Mouse (Mus musculus): Measurements from ENCODE around the gene Tmem231. TPM values are rescaled to one million over a fixed set of nuclear protein-coding genes. Genes with fewer than 3 reads are reported as not detected.
"Not testable (repeated sequence)": the region's sequence is repeated elsewhere in the genome, so short reads cannot be mapped to it uniquely, and the experiment has no call there.

Tmem231 gene
- polyA plus RNA-seq, 1 experiment from 2014 or later, result 19.6 TPM

GRCm38 (mm10) chr8:111939516-111940142 is 5.9 kb upstream of the Tmem231 start:
- WGBS, result 4% methylated on average over 10 of the region's 10 CpGs
- Histone ChIP-seq H3K36me3 (ENCODE audit: control insufficient read depth, insufficient read depth, low read length) (peaks cover 7% of the 10 kb centered on the region), H3K9ac (ENCODE audit: low read length) (peak overlapping the region; percentile 58), H3K9me3 (ENCODE audit: control insufficient read depth, low read length) (peaks cover 2% of the 10 kb centered on the region; the same call in 1 of the 2 replicates), H3K27me3 (ENCODE audit: control insufficient read depth, insufficient read depth, low read depth, low read length) (no peaks in the 10 kb centered on the region), H3K4me2 (ENCODE audit: low read depth, low read length) (peak overlapping the region; percentile 89), H3K4me1 (replicated peaks; ENCODE audit: control insufficient read depth, insufficient read depth, low read length) (peaks cover 14% of the 10 kb centered on the region), H3K4me3 (ENCODE audit: low read length) (peak overlapping the region; percentile 64), H3K27ac (ENCODE audit: low read length) (peak overlapping the region; percentile 75)
- ATAC-seq (ENCODE audit: low read depth), result peak; percentile 60

GRCm38 (mm10) chr8:111938076-111938985 is 4.7 kb upstream of the Tmem231 start:
- H3K9ac ChIP-seq (ENCODE audit: low read length); H3K9me3 ChIP-seq (ENCODE audit: control insufficient read depth, low read length); H3K27me3 ChIP-seq (ENCODE audit: control insufficient read depth, insufficient read depth, low read depth, low read length); H3K4me3 ChIP-seq (ENCODE audit: low read length); H3K27ac ChIP-seq (ENCODE audit: low read length); ATAC-seq (ENCODE audit: low read depth); H3K36me3 ChIP-seq (ENCODE audit: control insufficient read depth, insufficient read depth, low read length); H3K4me2 ChIP-seq (ENCODE audit: low read depth, low read length): not testable (repeated sequence)
- 87% methylated on average over 8 of the region's 9 CpGs for WGBS
- peaks cover 14% of the 10 kb centered on the region for H3K4me1 ChIP-seq (replicated peaks; ENCODE audit: control insufficient read depth, insufficient read depth, low read length)

DNA sequence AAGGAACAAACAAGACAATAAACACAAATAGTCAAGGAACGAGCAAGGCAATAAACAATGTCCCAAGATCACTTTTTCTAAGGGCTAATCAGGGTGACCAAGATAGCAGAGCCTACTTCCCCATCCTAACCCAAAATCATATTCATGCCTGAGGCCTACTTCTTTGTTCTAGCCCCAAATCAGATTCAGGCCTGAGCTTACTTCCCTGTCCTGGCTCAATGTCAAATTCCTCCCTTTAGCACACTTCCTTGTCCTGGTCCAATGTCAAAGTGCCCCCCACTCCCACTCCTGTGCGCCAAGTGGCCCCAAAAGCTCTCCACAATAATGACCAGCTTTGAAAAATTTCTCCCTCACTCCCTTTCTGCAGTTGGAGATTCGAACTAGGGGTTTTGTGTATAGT is 3.5 kb upstream of the Tmem231 start:
- H3K27ac ChIP-seq (ENCODE audit: low read length), result no peak overlapping the region
- H3K9ac ChIP-seq (ENCODE audit: low read length), result no peak overlapping the region
- no peak for ATAC-seq (ENCODE audit: low read depth)
- peaks cover 23% of the 10 kb centered on the region for H3K4me1 ChIP-seq (replicated peaks; ENCODE audit: control insufficient read depth, insufficient read depth, low read length)
- peaks cover 2% of the 10 kb centered on the region; the same call in 1 of the 2 replicates for H3K9me3 ChIP-seq (ENCODE audit: control insufficient read depth, low read length)
- 56% methylated on average over 3 of the region's 3 CpGs for WGBS
- no peaks in the 10 kb centered on the region for H3K27me3 ChIP-seq (ENCODE audit: control insufficient read depth, insufficient read depth, low read depth, low read length)
- no peak overlapping the region for H3K4me2 ChIP-seq (ENCODE audit: low read depth, low read length)
- no peak overlapping the region for H3K4me3 ChIP-seq (ENCODE audit: low read length)
- H3K36me3 ChIP-seq (ENCODE audit: control insufficient read depth, insufficient read depth, low read length), result no peaks in the 10 kb centered on the region

DNA sequence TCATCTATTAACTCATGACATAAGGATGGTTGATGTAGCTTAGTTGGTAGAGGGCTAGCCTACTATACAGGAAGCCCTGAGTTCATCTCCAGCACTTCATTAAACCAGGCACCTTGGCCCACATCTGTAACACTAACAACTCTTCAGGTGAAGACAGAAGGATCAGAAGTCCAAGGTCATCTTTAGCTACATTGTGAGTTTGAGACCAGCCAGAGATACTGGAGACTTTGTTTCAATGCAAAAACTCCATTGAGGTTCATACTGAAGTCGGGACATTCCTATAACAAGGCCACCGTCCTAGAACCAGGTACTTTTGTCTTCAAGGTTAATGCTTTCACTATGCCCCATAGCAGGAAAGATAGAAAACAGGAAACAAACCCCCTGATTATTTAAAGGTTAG is 520 bp upstream of the Tmem231 start:
- Histone ChIP-seq H3K4me3 (ENCODE audit: low read length) (no peak overlapping the region), H3K9me3 (ENCODE audit: control insufficient read depth, low read length) (peaks cover 2% of the 10 kb centered on the region; the same call in 1 of the 2 replicates), H3K27ac (ENCODE audit: low read length) (no peak overlapping the region), H3K4me2 (ENCODE audit: low read depth, low read length) (no peak overlapping the region), H3K36me3 (ENCODE audit: control insufficient read depth, insufficient read depth, low read length) (no peaks in the 10 kb centered on the region), H3K9ac (ENCODE audit: low read length) (no peak overlapping the region), H3K4me1 (replicated peaks; ENCODE audit: control insufficient read depth, insufficient read depth, low read length) (peaks cover 13% of the 10 kb centered on the region; the same call in 1 of the 2 replicates), H3K27me3 (ENCODE audit: control insufficient read depth, insufficient read depth, low read depth, low read length) (no peaks in the 10 kb centered on the region)
- no peak for ATAC-seq (ENCODE audit: low read depth)
- 86% methylated on average over 2 of the region's 2 CpGs for WGBS

GRCm38 (mm10) chr8:111932580-111933336 is 923 bp downstream of the Tmem231 start:
- Histone ChIP-seq H3K4me2 (ENCODE audit: low read depth, low read length) (peak overlapping the region; percentile 96), H3K27ac (ENCODE audit: low read length) (peak overlapping the region; percentile 79), H3K4me3 (ENCODE audit: low read length) (peak overlapping the region; percentile 80), H3K4me1 (replicated peaks; ENCODE audit: control insufficient read depth, insufficient read depth, low read length) (peaks cover 13% of the 10 kb centered on the region; the same call in 1 of the 2 replicates), H3K9me3 (ENCODE audit: control insufficient read depth, low read length) (no peaks in the 10 kb centered on the region), H3K36me3 (ENCODE audit: control insufficient read depth, insufficient read depth, low read length) (no peaks in the 10 kb centered on the region), H3K27me3 (ENCODE audit: control insufficient read depth, insufficient read depth, low read depth, low read length) (no peaks in the 10 kb centered on the region), H3K9ac (ENCODE audit: low read length) (peak overlapping the region; percentile 77)
- ATAC-seq (ENCODE audit: low read depth), result peak; percentile 72
- 22% methylated on average over 19 of the region's 19 CpGs for WGBS

DNA sequence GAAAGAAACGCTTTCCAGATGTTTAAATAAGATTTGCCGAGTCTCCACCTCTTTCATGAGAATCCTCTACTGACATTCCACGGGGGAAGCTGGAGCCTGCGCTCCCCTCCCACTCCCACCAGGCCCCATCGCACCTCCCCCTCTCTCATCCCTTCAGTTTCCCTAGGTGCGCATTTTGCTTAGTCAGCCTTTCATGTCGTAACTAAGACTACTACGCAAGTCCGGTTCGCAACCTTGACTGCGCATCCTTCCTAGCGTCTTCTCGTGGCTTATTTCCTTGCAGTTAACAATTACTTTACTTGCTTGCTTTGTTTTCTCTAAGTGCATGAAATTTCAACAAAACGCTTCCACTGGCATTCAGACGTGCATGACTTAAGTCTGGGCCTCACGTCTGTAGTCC is 2.0 kb downstream of the Tmem231 start:
- no peak overlapping the region for H3K4me3 ChIP-seq (ENCODE audit: low read length)
- H3K4me2 ChIP-seq (ENCODE audit: low read depth, low read length), result no peak overlapping the region
- H3K9ac ChIP-seq (ENCODE audit: low read length), result no peak overlapping the region
- WGBS, result 71% methylated on average over 16 of the region's 16 CpGs
- no peaks in the 10 kb centered on the region for H3K27me3 ChIP-seq (ENCODE audit: control insufficient read depth, insufficient read depth, low read depth, low read length)
- H3K4me1 ChIP-seq (replicated peaks; ENCODE audit: control insufficient read depth, insufficient read depth, low read length), result peaks cover 13% of the 10 kb centered on the region; the same call in 1 of the 2 replicates
- no peak overlapping the region for H3K27ac ChIP-seq (ENCODE audit: low read length)
- ATAC-seq (ENCODE audit: low read depth), result no peak
- H3K9me3 ChIP-seq (ENCODE audit: control insufficient read depth, low read length), result no peaks in the 10 kb centered on the region
- no peaks in the 10 kb centered on the region for H3K36me3 ChIP-seq (ENCODE audit: control insufficient read depth, insufficient read depth, low read length)

- Histone ChIP-seq H3K4me2 (ENCODE audit: low read depth, low read length) (no peak overlapping the region), H3K27me3 (ENCODE audit: control insufficient read depth, insufficient read depth, low read depth, low read length) (no peaks in the 10 kb centered on the region), H3K27ac (ENCODE audit: low read length) (no peak overlapping the region), H3K9ac (ENCODE audit: low read length) (no peak overlapping the region), H3K9me3 (ENCODE audit: control insufficient read depth, low read length) (no peaks in the 10 kb centered on the region), H3K4me1 (replicated peaks; ENCODE audit: control insufficient read depth, insufficient read depth, low read length) (peaks cover 13% of the 10 kb centered on the region; the same call in 1 of the 2 replicates), H3K36me3 (ENCODE audit: control insufficient read depth, insufficient read depth, low read length) (no peaks in the 10 kb centered on the region), H3K4me3 (ENCODE audit: low read length) (no peak overlapping the region)
- ATAC-seq (ENCODE audit: low read depth), result no peak
- 50% methylated on average over 8 of the region's 8 CpGs for WGBS
Observed at GRCm38 (mm10) chr8:111929648-111930344, 3.9 kb downstream of the Tmem231 start.

DNA sequence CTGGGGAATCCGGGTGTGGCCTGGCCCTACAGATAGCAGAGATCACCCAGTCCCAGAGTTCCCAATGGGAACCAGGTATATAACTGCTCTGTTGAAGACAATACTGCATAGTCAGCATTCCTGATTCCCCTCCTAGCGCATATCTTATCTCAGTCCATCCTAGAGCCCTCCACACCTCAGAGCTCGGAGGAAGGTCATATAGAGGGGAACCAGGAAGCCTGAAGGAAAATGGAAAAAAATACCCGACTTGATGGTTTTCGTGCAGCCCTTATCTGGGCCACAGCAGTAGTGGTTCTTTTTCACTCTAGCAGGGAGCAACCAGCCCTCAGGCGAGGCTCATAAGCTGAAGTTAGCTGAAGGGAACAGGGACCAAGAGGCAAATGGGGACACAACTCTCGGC is 8.7 kb downstream of the Tmem231 start:
- H3K4me1 ChIP-seq (replicated peaks; ENCODE audit: control insufficient read depth, insufficient read depth, low read length), result peaks cover 3% of the 10 kb centered on the region; the same call in 1 of the 2 replicates
- no peak overlapping the region for H3K27ac ChIP-seq (ENCODE audit: low read length)
- H3K9me3 ChIP-seq (ENCODE audit: control insufficient read depth, low read length), result no peaks in the 10 kb centered on the region
- no peaks in the 10 kb centered on the region for H3K36me3 ChIP-seq (ENCODE audit: control insufficient read depth, insufficient read depth, low read length)
- H3K27me3 ChIP-seq (ENCODE audit: control insufficient read depth, insufficient read depth, low read depth, low read length), result no peaks in the 10 kb centered on the region
- ATAC-seq (ENCODE audit: low read depth), result no peak
- WGBS, result 62% methylated on average over 7 of the region's 7 CpGs
- H3K9ac ChIP-seq (ENCODE audit: low read length), result no peak overlapping the region
- H3K4me2 ChIP-seq (ENCODE audit: low read depth, low read length), result no peak overlapping the region
- no peak overlapping the region for H3K4me3 ChIP-seq (ENCODE audit: low read length)

All from lung, embryonic 16.5 days (tissue).